Mouse (Mus musculus): Measurements from ENCODE around the gene Clcn3. TPM values are rescaled to one million over a fixed set of nuclear protein-coding genes. Genes with fewer than 3 reads are reported as not detected.

Clcn3 gene
- 10.3 TPM for polyA plus RNA-seq (2014; fragmentation: Illumina TruSeq; extraction: RNeasy Lipid Tissue Mini Kit (QIAGEN cat#74804); ENCODE audit: insufficient read depth, low read depth, low replicate concordance)

DNA sequence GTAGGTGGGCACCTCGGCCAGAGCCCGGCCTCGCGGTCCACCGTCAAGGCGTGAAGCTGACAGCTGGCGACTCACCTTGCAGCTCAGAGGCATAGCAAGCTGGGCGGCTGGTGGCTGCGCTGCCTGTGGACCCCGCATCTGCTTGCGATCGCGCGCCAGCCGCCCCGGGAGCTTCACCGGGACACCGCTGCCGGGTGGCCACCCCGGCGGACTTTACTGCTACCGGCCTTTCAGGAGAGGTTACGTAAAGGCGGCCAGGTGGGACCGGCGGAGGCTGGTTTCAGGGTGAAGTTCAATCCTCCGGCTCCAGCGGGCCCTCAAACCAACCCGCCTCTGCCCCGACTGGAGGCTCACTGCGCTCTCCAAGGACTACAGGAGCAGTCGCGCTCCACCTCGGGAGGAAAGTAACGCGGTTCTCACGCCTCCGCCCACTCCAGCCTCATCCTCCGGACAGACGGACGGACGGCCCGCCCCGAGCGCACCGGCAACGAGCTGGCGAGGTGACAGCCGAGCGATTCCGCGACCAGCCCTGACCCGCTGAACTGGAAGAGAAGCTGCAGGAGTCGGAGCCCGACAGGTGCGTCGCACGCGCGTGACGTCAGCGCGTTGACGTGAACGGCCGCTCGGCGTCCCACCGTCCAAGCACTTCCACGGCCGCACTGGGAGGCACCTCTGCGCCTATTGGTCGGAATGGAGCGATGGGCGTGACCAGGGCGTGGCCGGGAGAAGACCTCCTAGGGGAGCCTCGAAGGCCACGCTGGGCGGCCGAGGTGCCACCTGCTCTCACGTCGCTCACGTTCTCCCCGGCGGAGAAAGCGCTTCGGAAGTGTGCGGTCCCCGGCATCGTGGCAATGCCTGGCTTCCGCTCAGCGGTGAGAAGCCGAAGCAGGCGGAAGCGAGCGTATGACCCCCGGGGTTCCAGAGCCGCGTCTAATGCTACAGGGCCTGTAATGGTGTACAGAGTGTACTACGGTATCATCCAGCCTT is at the start of gene Clcn3:
TSS of gene Clcn3 (minus strand) at position 600 of the 987 bp plus-strand sequence.

GRCm38 (mm10) chr8:60992910-60993638 is 10.0 kb upstream of the Clcn3 start, which contains the start of gene Nek1:
TSS of gene Nek1 (plus strand) at chr8:60993195.

DNA sequence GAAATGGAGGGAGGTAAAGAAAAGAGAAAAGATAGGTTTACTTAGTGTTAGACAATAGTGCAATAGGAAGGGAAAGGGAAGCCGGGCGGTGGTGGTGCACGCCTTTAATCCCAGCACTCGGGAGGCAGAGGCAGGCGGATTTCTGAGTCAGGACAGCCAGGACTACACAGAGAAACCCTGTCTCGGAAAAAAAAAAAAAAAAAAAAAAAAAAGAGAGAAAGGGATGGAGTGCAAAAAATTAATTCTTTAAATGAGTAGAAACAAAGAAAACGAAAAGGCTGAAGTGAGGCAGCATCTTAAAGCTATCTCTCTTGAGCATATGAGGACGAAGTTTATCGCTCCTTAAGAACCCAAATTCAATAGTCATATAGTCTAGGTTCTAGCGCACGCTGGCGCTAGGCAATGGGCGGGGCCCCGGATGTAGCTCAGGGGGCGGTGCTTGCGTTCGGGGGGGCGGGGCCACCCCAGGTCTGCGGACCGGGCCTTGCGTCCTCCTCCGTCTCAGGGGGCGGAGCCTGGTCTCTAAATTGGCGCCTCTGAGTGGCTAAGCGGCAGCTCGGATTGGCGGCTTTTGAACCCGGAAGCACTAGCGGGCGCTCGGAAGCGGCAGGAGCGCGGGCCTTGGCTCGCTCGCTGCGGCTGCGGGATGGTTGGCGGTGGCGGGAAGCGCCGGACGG is 93.1 kb downstream of the Clcn3 start, which contains the start of gene Hpf1:
TSS of gene Hpf1 (plus strand) at position 576 of the 677 bp plus-strand sequence.

Other genes starting within 250 kb of the Clcn3 start
- gene Hpf1, start 92.9 kb downstream of the Clcn3 start, polyA plus RNA-seq (2014; fragmentation: Illumina TruSeq; extraction: RNeasy Lipid Tissue Mini Kit (QIAGEN cat#74804); ENCODE audit: insufficient read depth, low read depth, low replicate concordance) = 27.4 TPM
- 4.7 TPM for gene Nek1, start 9.9 kb upstream of the Clcn3 start, polyA plus RNA-seq (2014; fragmentation: Illumina TruSeq; extraction: RNeasy Lipid Tissue Mini Kit (QIAGEN cat#74804); ENCODE audit: insufficient read depth, low read depth, low replicate concordance)
- 5.5 TPM for gene Sh3rf1, start 240.6 kb upstream of the Clcn3 start, polyA plus RNA-seq (2014; fragmentation: Illumina TruSeq; extraction: RNeasy Lipid Tissue Mini Kit (QIAGEN cat#74804); ENCODE audit: insufficient read depth, low read depth, low replicate concordance)